Mouse (Mus musculus) myocyte (in vitro differentiated cells): ENCODE measurements at regions not wholly inside any gene's neighbourhood (a gene's known extent, or its start where the extent isn't known, plus 50 kb on each side); places are given as distances from the start of the nearest gene placed in this dataset.

ENCODE experiments used
- E2F4 ChIP-seq: IDR thresholded peaks from one replicate; pipeline ENCODE4 v1.6.1; 2011; ENCODE audit warnings: mild to moderate bottlenecking, control low read depth, moderate library complexity; ENCODE audit not compliant: insufficient read depth
- MAX ChIP-seq: IDR thresholded peaks from one replicate; pipeline ENCODE4 v1.6.1; 2011; ENCODE audit warnings: low read depth, mild to moderate bottlenecking, control low read depth
- POLR2A ChIP-seq: IDR thresholded peaks from one replicate; pipeline ENCODE4 v1.6.1; 2011; ENCODE audit warnings: low read depth, mild to moderate bottlenecking, control low read depth, moderate library complexity; ENCODE audit not compliant: insufficient read length
- USF1 ChIP-seq: IDR thresholded peaks from one replicate; pipeline ENCODE4 v1.6.1; 2011; ENCODE audit warnings: low read depth, mild to moderate bottlenecking, control low read depth, moderate library complexity

DNA sequence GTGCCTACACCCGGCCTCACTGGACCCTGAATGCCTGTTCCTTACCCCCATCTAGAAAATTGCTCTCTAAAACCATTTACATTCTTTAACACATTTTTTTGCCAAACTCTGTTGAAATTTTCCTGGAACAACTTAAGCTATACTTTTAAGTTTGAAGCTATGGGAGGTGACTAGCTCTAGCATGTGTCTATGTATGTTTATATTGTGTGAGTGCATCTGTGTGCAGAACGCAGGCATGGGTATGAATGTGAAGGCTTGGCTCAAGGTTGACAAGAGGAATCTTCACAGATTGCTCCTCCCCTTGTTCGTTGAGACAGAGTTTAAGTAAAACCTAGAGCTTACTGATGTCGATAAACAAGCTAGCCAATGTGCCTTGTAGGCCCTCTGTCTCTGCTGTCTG is 135.4 kb downstream of the Rdh14 start:
- TF ChIP-seq USF1 (no peak), POLR2A (no peak), E2F4 (no peak), MAX (no peak)
